Mouse (Mus musculus) T-cell, adult 66 days (primary cell): Measurements from ENCODE around the gene Gna13. TPM values are rescaled to one million over a fixed set of nuclear protein-coding genes. Genes with fewer than 3 reads are reported as not detected.

ENCODE experiments used
- total RNA-seq, 2 experiments: library from RNA; stranded (reverse); gene quantifications; 3 replicates in 1 of 2; 4 replicates in 1 of 2; pipeline ENCODE4 v1.2.4; 2023

The Gna13 gene
- total RNA-seq = 100 to 1,000 TPM; 137 to 139 TPM

DNA sequence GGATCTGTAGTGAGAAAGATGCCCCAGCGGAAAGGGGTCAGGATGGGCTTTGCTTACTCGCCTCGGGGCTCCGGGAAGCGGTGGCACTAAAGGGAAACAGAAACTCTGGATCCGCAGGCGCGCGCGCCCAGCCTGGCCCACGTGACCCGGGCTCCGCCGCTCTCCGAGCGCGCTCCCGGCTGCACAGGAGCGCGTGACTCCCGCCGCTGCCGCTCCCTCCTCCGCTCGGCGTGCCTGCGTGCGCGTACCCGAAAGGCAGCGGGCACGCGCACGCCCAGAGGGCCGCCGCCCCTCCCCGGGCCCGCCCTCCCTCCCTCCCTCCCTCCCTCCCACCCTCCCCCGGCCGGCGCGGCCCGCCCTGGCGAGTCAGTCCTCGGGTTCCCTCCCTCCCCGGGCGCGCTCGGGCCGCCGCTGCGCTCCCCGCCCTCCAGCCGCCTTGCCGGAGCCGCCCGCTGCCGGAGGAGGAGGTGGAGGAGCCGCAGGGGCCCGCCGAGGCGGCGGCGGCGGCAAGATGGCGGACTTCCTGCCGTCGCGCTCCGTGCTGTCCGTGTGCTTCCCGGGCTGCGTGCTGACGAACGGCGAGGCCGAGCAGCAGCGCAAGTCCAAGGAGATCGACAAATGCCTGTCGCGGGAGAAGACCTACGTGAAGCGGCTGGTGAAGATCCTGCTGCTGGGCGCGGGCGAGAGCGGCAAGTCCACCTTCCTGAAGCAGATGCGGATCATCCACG, at the start of gene Gna13:
Gene Gna13 (plus strand): TSS at position 369 of the 728 bp plus-strand sequence.

GRCm38 (mm10) chr11:109413617-109414016, 51.0 kb downstream of the Gna13 start, which contains the start of gene 9930022D16Rik:
Gene 9930022D16Rik, plus strand, starts transcription at chr11:109413917.

DNA sequence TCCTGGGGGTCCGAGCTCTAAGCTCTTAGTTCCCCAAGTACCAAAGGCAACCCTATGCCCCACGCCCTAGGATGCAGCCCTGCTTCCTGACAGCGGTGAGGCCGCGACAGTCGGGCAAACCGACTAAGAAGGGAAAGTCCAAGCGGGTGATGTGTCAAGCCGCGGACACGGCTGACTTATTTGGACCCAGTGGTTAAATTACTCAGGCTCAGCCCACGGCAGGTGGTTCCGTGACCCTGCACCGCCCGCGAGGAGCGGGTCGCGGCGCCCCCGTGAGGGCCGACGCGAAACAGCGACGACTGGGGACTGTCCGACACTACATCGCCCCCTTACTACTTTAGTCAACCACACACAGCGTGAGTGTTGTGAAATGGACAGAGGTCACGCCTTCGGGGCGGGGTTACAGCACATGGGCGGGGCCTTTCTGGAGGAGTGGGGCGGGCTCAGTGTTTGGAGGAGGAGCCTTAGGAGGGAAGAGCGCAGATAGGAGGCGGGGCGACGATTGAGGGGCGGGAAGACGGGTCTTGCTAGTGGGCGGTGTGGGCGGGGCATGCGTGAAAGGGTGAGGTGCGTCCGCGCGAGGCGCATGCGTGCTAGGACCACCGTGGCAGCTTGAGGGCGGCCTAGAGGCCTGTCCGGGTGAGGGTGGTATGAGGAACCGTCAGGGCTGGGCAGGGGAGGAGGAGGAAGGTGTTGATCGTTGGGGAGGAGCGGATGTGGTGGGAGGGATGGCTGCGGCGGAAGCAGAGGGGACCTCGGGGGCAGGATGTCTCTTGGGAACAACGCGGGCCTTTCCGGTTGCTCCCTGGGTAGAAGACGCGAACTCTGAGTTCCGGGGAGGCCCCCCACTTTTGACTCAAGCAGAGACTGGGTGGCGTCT, 63.0 kb downstream of the Gna13 start, which contains the start of gene Amz2:
Gene Amz2 (plus strand): TSS at position 555 of the 880 bp plus-strand sequence.

Other genes with a start within 250 kb of the Gna13 start
- not detected for gene E030025P04Rik, start 218.5 kb upstream of the Gna13 start, total RNA-seq
- gene Rgs9, start 64.7 kb upstream of the Gna13 start, total RNA-seq = under 1 TPM; 0.35 to 0.50 TPM
- gene 9930022D16Rik, start 51.1 kb downstream of the Gna13 start, total RNA-seq = under 1 TPM; 0.79 to 0.83 TPM
- 10 to 100 TPM; 36.7 to 43.7 TPM for gene Amz2, start 63.1 kb downstream of the Gna13 start, total RNA-seq
- 1 to 10 TPM; 2.6 to 4.2 TPM for gene Arsg, start 110.5 kb downstream of the Gna13 start, total RNA-seq
- 10 to 100 TPM; 35.9 to 51.6 TPM for gene Slc16a6, start 110.8 kb downstream of the Gna13 start, total RNA-seq
- gene Wipi1, start 249.1 kb downstream of the Gna13 start, total RNA-seq = 1 to 10 TPM in 1 of 2 experiments, under 1 TPM in 1; 0.61 to 1.6 TPM